Mouse (Mus musculus): ENCODE data around the gene Nr1i2.
"Not testable (repeated sequence)": the region's sequence is repeated elsewhere in the genome, so short reads cannot be mapped to it uniquely, and the experiment has no call there.

Gene Nr1i2

GRCm38 (mm10) chr16:38287357-38287756, 7.3 kb downstream of the Nr1i2 start:
- DNase-seq (ENCODE audit: low read depth, low spot score) = no peak

DNA sequence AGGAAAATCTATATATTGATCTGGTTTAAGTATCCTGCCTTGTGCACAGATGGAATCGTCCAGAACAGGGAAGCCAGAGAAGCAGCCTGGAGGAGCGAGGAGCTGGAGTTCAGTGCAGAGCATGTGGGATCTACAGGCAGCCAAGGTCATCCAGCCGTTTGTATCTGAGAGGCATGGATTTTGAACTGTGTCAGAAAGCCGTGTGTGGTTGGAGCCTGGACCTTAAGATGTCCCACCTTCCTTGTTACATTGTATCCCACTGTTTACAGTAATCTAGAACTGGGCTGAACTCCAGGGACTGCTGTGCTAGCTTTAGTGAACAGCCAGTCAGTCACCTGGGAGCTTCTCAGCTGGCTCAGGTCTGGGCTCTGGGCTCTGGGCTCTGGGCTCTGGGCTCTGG, 8.1 kb downstream of the Nr1i2 start:
- DNase-seq (ENCODE audit: low read depth, low spot score) = no peak

GRCm38 (mm10) chr16:38285801-38286200, 8.8 kb downstream of the Nr1i2 start:
- DNase-seq (ENCODE audit: low read depth, low spot score) = no peak

DNA sequence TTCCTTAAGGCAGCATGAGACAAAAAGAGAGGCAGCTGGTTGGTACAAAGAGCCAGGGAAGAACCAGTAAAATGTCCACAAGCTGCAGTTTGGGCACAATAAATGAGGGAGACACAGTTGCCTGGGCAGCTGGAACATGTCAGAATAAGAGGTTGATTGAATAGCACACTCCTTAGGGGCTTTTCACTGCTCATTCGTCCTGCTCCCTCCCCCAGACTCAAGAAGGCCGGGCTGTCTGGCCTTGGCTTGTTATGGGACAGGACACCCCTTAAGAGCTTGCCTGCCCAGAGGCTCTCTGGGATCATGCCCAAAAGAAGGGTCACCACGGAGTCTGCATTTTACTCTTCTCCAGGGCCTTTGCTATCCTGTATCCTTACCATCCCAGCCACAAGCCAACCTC, 11.3 kb downstream of the Nr1i2 start:
- DNase-seq (ENCODE audit: low read depth, low spot score) = no peak

DNA sequence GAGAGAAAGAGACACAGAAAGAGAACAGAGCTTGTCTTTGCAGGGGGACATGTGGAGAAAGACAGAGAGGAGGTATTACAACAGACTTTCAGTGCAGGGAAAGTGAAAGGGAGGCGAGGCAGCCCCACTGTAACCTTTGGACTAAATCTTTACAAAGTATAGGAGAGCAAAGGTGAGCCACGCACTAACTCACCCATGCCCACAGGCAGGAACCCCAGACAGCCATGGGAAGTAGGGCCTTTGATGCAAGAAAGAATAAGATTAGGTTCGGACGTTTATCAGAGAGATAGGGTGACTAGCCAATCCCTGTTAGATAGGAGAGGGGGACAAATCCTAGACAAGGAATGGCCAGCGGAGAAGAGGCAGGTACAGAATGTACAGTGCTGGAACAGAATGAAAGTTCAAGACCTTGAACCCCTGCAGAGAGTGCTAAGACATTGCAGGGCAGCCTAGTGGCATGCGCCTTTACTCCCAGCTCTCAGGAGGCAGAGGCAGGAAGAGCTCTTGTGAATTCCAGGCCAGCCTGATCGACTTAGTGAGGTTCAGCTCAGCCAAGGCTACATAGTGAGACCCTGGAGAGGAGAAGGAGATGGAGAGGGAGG, 12.0 kb downstream of the Nr1i2 start:
- DNase-seq (ENCODE audit: low read depth, low spot score) = no peak

DNA sequence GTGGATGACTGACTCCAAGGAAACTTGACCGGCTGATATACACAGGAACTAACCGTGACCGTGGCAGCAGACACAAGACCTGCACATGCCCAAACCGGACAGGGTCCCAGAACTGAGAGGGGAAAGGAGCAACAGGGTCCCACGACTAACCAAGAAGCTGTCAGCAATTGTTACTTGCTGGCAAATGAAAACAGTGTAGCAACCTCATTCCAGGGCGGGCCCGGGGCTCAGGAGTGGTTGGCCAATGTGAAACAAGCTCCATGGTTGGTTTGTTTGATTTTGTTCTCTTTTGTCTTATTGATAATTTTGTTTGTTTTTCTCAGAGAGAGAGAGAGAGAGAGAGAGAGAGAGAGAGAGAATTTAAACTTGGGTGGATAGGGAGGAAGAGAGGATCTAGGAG, 13.7 kb downstream of the Nr1i2 start:
- no peak for DNase-seq (ENCODE audit: low read depth, low spot score)

GRCm38 (mm10) chr16:38279794-38280193, 14.8 kb downstream of the Nr1i2 start:
- no peak for DNase-seq (ENCODE audit: low read depth, low spot score)

DNA sequence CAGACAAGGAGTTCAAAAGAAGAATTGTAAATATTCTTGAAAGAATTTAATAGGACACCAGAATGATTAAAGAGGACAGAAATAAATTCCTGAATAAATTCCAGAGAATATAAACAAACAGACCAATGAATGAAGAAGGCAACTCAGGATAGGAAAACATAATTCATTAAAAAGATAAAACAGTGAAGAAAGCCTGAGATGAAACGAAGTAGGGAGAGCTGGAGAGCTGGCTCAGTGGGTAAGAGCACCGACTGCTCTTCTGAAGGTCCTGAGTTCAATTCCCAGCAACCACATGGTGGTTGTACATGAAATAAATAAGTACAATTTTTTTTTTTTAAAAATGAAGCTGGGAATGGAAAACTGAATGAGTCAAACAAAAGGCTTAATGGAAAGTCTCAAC, 19.9 kb downstream of the Nr1i2 start:
- no peak for DNase-seq (ENCODE audit: low read depth, low spot score)

DNA sequence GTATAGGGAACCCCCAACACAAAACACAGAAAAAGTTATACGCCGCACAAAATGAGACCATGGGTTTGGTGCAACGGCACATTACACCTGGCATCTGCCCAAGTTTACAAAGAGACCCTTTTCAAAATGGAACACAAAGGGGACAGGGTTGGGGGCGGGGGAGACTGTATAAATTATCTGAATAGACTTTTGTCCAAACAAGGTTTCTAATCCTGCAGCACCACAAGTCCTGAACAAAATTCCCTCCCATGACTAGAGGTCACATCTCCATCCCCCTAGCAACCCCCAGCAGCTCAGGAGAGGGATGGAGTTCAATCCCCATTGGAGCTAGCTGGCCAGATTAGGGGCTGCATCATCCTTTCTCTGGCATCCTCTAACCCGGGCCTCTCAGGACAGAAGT, 22.1 kb downstream of the Nr1i2 start:
- DNase-seq (ENCODE audit: low read depth, low spot score) = no peak

GRCm38 (mm10) chr16:38271601-38272000, 23.0 kb downstream of the Nr1i2 start:
- DNase-seq (ENCODE audit: low read depth, low spot score) = peak; percentile 30

DNA sequence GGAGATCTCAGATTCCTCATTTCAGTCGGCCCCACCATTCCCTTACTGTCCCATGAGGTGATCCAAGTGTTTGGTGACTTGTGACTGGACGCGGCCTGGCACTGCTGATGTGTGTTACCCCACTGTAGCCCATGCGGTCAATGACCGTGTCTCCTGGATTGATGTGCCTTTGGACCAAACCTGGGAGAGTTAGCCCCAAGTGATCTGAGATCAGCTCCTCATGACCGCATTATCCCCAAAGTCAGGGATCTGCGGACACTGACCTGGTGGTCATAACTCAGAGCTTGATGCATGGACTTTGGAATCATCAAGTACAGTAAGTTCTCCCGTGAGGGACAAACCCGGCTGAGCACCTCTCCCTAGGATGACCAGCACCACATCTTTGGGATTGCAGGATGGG, 38.7 kb downstream of the Nr1i2 start:
- no peak for DNase-seq (ENCODE audit: low read depth, low spot score)

GRCm38 (mm10) chr16:38255107-38255506, 39.5 kb downstream of the Nr1i2 start:
- peak; percentile 53 for DNase-seq (ENCODE audit: low read depth, low spot score)

DNA sequence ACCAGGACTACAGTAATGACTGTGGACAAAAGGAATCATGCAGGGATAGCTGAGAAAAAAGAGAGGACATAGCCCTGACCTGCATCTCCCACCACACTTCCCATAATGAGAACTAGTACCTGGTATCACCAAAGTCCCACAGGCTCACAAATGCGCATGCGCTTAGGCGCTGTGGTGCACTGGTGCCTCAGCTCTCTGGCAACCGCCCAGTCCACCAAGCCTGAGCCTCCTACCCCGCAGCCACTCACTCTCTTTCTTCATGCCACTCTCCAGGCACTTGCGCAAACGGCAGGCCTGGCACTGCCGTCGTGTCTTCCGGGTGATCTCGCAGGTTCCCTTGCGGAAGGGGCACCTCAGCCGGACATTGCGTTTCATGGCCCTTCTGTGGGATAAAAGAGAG, 40.6 kb downstream of the Nr1i2 start:
- peak; percentile 82 for DNase-seq (ENCODE audit: low read depth, low spot score)

- no peak for DNase-seq (ENCODE audit: low read depth, low spot score)
Observed at GRCm38 (mm10) chr16:38250467-38250866, 44.2 kb downstream of the Nr1i2 start.

DNA sequence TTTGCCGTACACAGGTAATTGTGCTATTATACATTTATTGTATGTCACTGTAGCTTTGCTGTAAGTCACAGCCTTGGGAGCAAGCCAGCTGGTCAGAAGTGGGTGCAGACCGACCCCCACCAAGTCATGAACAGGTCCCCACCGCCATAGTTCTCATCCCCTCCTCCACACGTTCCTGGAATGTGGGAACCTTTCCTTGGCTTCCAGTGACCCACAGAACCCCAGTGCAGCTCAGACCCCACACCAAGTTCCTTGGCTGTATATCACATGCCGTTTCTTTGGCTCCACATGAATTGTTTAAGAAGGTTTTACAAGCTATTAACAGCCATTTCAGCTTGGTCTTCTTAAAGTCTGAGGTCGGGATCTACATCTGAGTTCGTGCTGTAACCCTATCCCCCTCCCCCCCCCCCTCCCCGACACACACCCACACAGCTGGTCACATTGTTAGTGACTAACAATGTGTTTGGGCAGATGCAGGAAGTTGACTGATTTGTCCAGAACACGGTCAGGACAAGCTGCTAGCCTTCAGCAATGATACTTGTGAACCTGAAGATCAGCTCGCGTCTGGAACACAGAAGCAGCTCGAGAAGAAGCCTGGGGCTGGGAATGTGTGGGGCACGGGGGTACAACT, 46.2 kb downstream of the Nr1i2 start:
- DNase-seq (ENCODE audit: low read depth, low spot score) = peak; percentile 62

- DNase-seq (ENCODE audit: low read depth, low spot score) = no peak
Observed at GRCm38 (mm10) chr16:38245849-38246585, 48.6 kb downstream of the Nr1i2 start.

- DNase-seq (ENCODE audit: low read depth, low spot score) = no peak
Observed at GRCm38 (mm10) chr16:38245379-38245778, 49.2 kb downstream of the Nr1i2 start.

DNA sequence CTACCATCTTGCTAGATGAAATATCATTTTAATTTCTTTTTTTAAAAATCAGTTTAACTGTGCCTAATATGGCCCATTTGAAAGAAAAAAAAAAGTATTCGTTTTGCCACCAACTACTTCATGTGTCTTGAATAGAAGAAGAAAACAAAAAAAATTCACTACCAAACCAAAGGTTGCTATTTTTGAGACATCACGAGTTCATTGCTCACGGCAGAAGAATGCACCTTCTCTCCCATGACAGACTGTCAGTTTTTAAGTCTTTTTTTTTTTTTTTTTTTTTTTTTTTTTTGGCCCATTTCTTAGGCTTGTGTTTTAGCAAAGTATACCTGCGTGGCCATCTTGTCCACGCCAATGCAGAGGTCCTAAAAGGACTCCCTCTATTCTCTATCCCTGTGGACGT, 50.5 kb downstream of the Nr1i2 start:
- DNase-seq (ENCODE audit: low read depth, low spot score) = no peak

DNA sequence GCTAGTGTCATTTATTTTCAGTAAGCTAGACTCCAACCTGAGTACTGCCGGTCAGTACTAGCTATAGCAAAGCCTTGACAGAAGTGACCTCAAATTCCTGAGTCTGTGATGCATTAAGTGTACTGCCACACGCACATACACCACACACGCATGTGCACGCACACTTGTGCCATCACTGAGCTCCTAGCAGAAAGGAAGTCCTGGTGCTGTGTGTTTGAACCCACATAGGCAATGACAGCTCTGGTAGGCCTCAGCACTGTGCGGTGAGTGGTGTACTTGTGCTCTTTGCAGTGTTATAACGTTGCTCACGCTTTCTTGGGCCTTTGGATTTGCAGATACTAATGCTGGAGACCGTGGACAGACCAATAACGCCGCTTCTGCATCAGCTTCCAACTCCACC, 54.5 kb downstream of the Nr1i2 start:
- DNase-seq (ENCODE audit: low read depth, low spot score) = no peak

GRCm38 (mm10) chr16:38239729-38240128, 54.9 kb downstream of the Nr1i2 start:
- peak; percentile 76 for DNase-seq (ENCODE audit: low read depth, low spot score)

GRCm38 (mm10) chr16:38236936-38237585, 57.6 kb downstream of the Nr1i2 start:
- DNase-seq (ENCODE audit: low read depth, low spot score) = no peak

- DNase-seq (ENCODE audit: low read depth, low spot score) = not testable (repeated sequence)
Observed at GRCm38 (mm10) chr16:38222491-38222890, 72.1 kb downstream of the Nr1i2 start.

- no peak for DNase-seq (ENCODE audit: low read depth, low spot score)
Observed at GRCm38 (mm10) chr16:38205272-38205671, 89.4 kb downstream of the Nr1i2 start.

All from ZHBTc4 (cell line).